Mouse (Mus musculus) CH12.LX (cell line): ENCODE measurements at regions not wholly inside any gene's neighbourhood (a gene's known extent, or its start where the extent isn't known, plus 50 kb on each side); places are given as distances from the start of the nearest gene placed in this dataset.

Experiments
- DNase-seq: peaks from one replicate; pipeline ENCODE4 v3.0.0-alpha.2; 2013; ENCODE audit errors: extremely low read depth
- H3K27ac ChIP-seq: 2 replicates; pipeline ENCODE4 v1.5.1; 2012; ENCODE audit warnings: low read depth, mild to moderate bottlenecking, control low read depth, moderate library complexity; ENCODE audit not compliant: insufficient read depth
- H3K27me3 ChIP-seq: replicated peaks from 2 replicates; pipeline ENCODE3; 2012; ENCODE audit warnings: inconsistent platforms
- H3K36me3 ChIP-seq, 2 experiments: replicated peaks in 1 of 2; 2 replicates each; pipeline versions ENCODE3 to v1.6.1; 2012; ENCODE audit warnings: inconsistent platforms in 1 of 2, low read length in 1 of 2, mild to moderate bottlenecking in 1 of 2, mixed read lengths in 1 of 2, moderate library complexity in 1 of 2; ENCODE audit not compliant: control insufficient read depth in 1 of 2, insufficient read depth in 1 of 2
- H3K4me1 ChIP-seq, 2 experiments: 2 replicates each; pipeline ENCODE4 v1.6.1; 2012; ENCODE audit warnings: inconsistent platforms in 1 of 2, moderate library complexity in 1 of 2; ENCODE audit not compliant: insufficient read depth in 2 of 2, control insufficient read depth in 1 of 2
- H3K4me2 ChIP-seq: 2 replicates; pipeline ENCODE4 v1.6.1; 2012; ENCODE audit warnings: low read depth, mild to moderate bottlenecking, control low read depth; ENCODE audit not compliant: poor library complexity, insufficient read depth, severe bottlenecking
- H3K4me3 ChIP-seq, 3 experiments: fragments of 150-350 bp in 1 of 3; sonication (generic) in 1 of 3; replicated peaks in 1 of 3; 2 replicates each; pipeline versions ENCODE3 to v1.5.1; 2011 to 2012; ENCODE audit warnings: low read depth in 2 of 3, low read length in 2 of 3, mild to moderate bottlenecking in 2 of 3, moderate library complexity in 2 of 3, control low read depth in 1 of 3, improper control_type of control experiment in 1 of 3, inconsistent platforms in 1 of 3, mixed read lengths in 1 of 3; ENCODE audit not compliant: poor library complexity in 1 of 3
- H3K79me2 ChIP-seq: replicated peaks from 2 replicates; pipeline ENCODE4 v1.6.1; 2012; ENCODE audit warnings: mild to moderate bottlenecking, moderate library complexity; ENCODE audit not compliant: control insufficient read depth, poor library complexity, insufficient read depth, severe bottlenecking; ENCODE audit errors: extremely low read depth
- H3K9ac ChIP-seq: 2 replicates; pipeline ENCODE4 v1.6.1; 2012; ENCODE audit warnings: low read depth, mild to moderate bottlenecking, control low read depth, moderate library complexity; ENCODE audit not compliant: insufficient read depth
- H3K9me3 ChIP-seq: replicated peaks from 2 replicates; pipeline ENCODE3; 2012; ENCODE audit warnings: low read length, inconsistent platforms, mixed read lengths
- CTCF ChIP-seq, 2 experiments: IDR thresholded peaks in 1 of 2; conservative IDR thresholded peaks in 1 of 2; 2 replicates each; pipeline ENCODE4 v1.5.1; 2011 to 2012; ENCODE audit warnings: low read depth in 2 of 2, low read length in 2 of 2, improper control_type of control experiment in 1 of 2, inconsistent platforms in 1 of 2, mild to moderate bottlenecking in 1 of 2, moderate library complexity in 1 of 2
- E2F4 ChIP-seq: IDR thresholded peaks from 2 replicates; pipeline ENCODE4 v1.6.1; 2011; ENCODE audit warnings: low read depth, low read length, improper control_type of control experiment; ENCODE audit not compliant: insufficient replicate concordance
- ELF1 ChIP-seq: IDR thresholded peaks from 2 replicates; pipeline ENCODE4 v1.6.1; 2014; ENCODE audit warnings: low read depth, mild to moderate bottlenecking, inconsistent platforms, low read length, improper control_type of control experiment
- EP300 ChIP-seq: IDR thresholded peaks from 2 replicates; pipeline ENCODE4 v1.6.1; 2011; ENCODE audit warnings: low read length, improper control_type of control experiment
- HCFC1 ChIP-seq: IDR thresholded peaks from 2 replicates; pipeline ENCODE4 v1.6.1; 2012; ENCODE audit warnings: low read depth, mild to moderate bottlenecking, inconsistent platforms, low read length, improper control_type of control experiment
- IRF4 ChIP-seq: IDR thresholded peaks from 2 replicates; pipeline ENCODE4 v1.6.1; 2014; ENCODE audit warnings: low read depth, mild to moderate bottlenecking, inconsistent platforms, low read length, improper control_type of control experiment
- KAT2A ChIP-seq: IDR thresholded peaks from 2 replicates; pipeline ENCODE4 v1.6.1; 2012; ENCODE audit warnings: low read length, improper control_type of control experiment, inconsistent platforms; ENCODE audit not compliant: insufficient replicate concordance
- MAFK ChIP-seq: IDR thresholded peaks from 2 replicates; pipeline ENCODE4 v1.6.1; 2011; ENCODE audit warnings: low read length, improper control_type of control experiment; ENCODE audit not compliant: insufficient replicate concordance
- MAX ChIP-seq: IDR thresholded peaks from 2 replicates; pipeline ENCODE4 v1.6.1; 2011; ENCODE audit warnings: low read length, improper control_type of control experiment
- MAZ ChIP-seq: IDR thresholded peaks from 2 replicates; pipeline ENCODE4 v1.6.1; 2012; ENCODE audit warnings: low read depth, mild to moderate bottlenecking, inconsistent platforms, low read length, improper control_type of control experiment, moderate library complexity
- MYC ChIP-seq: IDR thresholded peaks from 2 replicates; pipeline ENCODE4 v1.6.1; 2011; ENCODE audit warnings: low read depth, mild to moderate bottlenecking, improper control_type of control experiment, low read length
- NRF1 ChIP-seq: IDR thresholded peaks from 2 replicates; pipeline ENCODE4 v1.6.1; 2014; ENCODE audit warnings: low read depth, mild to moderate bottlenecking, inconsistent platforms, low read length, improper control_type of control experiment, moderate library complexity
- POLR2A ChIP-seq: IDR thresholded peaks from 2 replicates; pipeline ENCODE4 v1.6.1; 2011; ENCODE audit warnings: low read depth, mild to moderate bottlenecking, improper control_type of control experiment, low read length
- POLR2AphosphoS2 ChIP-seq: IDR thresholded peaks from 2 replicates; pipeline ENCODE4 v1.6.1; 2011; ENCODE audit warnings: low read depth, low read length, improper control_type of control experiment
- RCOR1 ChIP-seq: conservative IDR thresholded peaks from 2 replicates; pipeline ENCODE4 v1.6.1; 2012; ENCODE audit warnings: low read depth, mild to moderate bottlenecking, inconsistent platforms, low read length, improper control_type of control experiment
- SIN3A ChIP-seq: IDR thresholded peaks from 2 replicates; pipeline ENCODE4 v1.6.1; 2012; ENCODE audit warnings: low read length, improper control_type of control experiment, inconsistent platforms
- SMC3 ChIP-seq: IDR thresholded peaks from 2 replicates; pipeline ENCODE4 v1.6.1; 2011; ENCODE audit warnings: low read depth, low read length, improper control_type of control experiment
- TBP ChIP-seq: conservative IDR thresholded peaks from 2 replicates; pipeline ENCODE4 v1.6.1; 2011; ENCODE audit warnings: low read depth, low read length, improper control_type of control experiment
- TCF12 ChIP-seq: IDR thresholded peaks from 2 replicates; pipeline ENCODE4 v1.6.1; 2014; ENCODE audit warnings: low read depth, mild to moderate bottlenecking, inconsistent platforms, low read length, improper control_type of control experiment
- UBTF ChIP-seq: IDR thresholded peaks from 2 replicates; pipeline ENCODE4 v1.6.1; 2012; ENCODE audit warnings: low read depth, mild to moderate bottlenecking, inconsistent platforms, low read length, improper control_type of control experiment, moderate library complexity
- USF1 ChIP-seq: IDR thresholded peaks from 2 replicates; pipeline ENCODE4 v1.6.1; 2014; ENCODE audit warnings: low read depth, mild to moderate bottlenecking, inconsistent platforms, low read length, improper control_type of control experiment
- USF2 ChIP-seq: conservative IDR thresholded peaks from 2 replicates; pipeline ENCODE4 v1.6.1; 2011; ENCODE audit warnings: low read depth, low read length, improper control_type of control experiment
- ZC3H11A ChIP-seq: IDR thresholded peaks from 2 replicates; pipeline ENCODE4 v1.6.1; 2012; ENCODE audit warnings: low read depth, mild to moderate bottlenecking, inconsistent platforms, low read length, improper control_type of control experiment
- ZKSCAN1 ChIP-seq: IDR thresholded peaks from 2 replicates; pipeline ENCODE4 v1.6.1; 2012; ENCODE audit warnings: low read depth, inconsistent platforms, low read length, improper control_type of control experiment, borderline replicate concordance
- ZMIZ1 ChIP-seq: IDR thresholded peaks from 2 replicates; pipeline ENCODE4 v1.6.1; 2012; ENCODE audit warnings: low read depth, mild to moderate bottlenecking, inconsistent platforms, low read length, improper control_type of control experiment
- dilution Hi-C: fragments of 300-500 bp; cut with MboI; formaldehyde crosslinking; loops from 2 replicates; pipeline ENCODE4 v1.14.3; 2020; ENCODE audit warnings: low sequenced_read_pairs; ENCODE audit not compliant: extremely low pct_unique_long_range_greater_than_20kb, extremely low pct_ligation_motif_present
- in situ Hi-C: fragments of 300-500 bp; cut with MboI; formaldehyde crosslinking; loops from 3 replicates; pipeline ENCODE4 v1.14.3; 2019; ENCODE audit warnings: low sequenced_read_pairs, low pct_ligation_motif_present, low pct_unique_long_range_greater_than_20kb, mixed read lengths

DNA sequence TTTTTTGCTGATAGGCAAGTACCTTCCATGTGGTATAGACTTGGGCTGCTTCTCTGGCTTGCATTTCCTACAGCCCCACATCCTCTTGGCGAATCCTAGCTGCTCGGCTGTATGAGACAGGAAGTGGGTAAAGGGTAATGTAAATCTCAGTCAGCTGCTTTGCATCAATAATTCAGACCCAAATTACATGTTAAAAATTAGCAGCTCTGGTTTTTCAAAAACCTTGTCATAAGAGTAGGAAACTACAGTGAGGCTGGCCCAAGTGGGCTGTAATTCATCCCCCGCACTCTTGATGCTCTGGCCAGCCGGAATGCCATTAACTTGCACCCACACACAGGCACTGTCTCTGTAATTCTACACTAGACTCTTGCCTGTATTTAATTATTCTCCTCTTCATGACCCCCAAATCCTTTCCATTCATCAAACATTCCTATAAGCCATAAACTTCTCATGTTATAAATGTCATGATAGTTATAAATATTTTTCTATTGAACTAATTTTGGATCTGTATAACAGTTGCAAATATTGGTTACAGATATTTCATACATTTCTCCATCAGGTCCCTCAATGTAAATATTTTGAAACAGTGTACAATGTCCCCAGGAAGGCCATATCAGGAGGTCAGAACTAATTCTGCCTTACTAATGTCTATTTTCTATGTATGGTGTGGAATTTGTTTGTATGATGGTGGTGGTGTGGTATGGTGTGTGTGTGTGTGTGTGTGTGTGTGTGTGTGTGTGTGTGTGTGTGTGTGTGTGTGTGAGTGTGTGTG is 261.0 kb upstream of the Cxadr start:
- DNase-seq = no peak
- H3K9ac ChIP-seq = no peak overlapping the region
- no peak overlapping the region for H3K4me2 ChIP-seq
- H3K4me1 ChIP-seq = no peaks in the 10 kb centered on the region
- dilution Hi-C loops = no loop called here
- in situ Hi-C loops = no loop called here
- H3K79me2 ChIP-seq = no peaks in the 10 kb centered on the region
- TF ChIP-seq IRF4 (no peak), ZKSCAN1 (no peak), CTCF (conservative IDR thresholded peaks at IDR 0.05 in 1 of 2, IDR thresholded peaks at IDR 0.05 in 1 of 2; ENCODE audit: low read depth in 2 of 2, low read length in 2 of 2) (no peak), TCF12 (no peak), MAFK (no peak), TBP (no peak), UBTF (no peak), POLR2A (no peak), NRF1 (no peak), MYC (no peak), KAT2A (no peak), E2F4 (no peak), MAZ (no peak), ELF1 (no peak), SMC3 (no peak), SIN3A (no peak)
- H3K27me3 ChIP-seq = no peaks in the 10 kb centered on the region
- H3K4me3 ChIP-seq = no peak overlapping the region
- no peak overlapping the region for H3K27ac ChIP-seq
- H3K36me3 ChIP-seq = no peaks in the 10 kb centered on the region
- peaks cover 53% of the 10 kb centered on the region for H3K9me3 ChIP-seq

DNA sequence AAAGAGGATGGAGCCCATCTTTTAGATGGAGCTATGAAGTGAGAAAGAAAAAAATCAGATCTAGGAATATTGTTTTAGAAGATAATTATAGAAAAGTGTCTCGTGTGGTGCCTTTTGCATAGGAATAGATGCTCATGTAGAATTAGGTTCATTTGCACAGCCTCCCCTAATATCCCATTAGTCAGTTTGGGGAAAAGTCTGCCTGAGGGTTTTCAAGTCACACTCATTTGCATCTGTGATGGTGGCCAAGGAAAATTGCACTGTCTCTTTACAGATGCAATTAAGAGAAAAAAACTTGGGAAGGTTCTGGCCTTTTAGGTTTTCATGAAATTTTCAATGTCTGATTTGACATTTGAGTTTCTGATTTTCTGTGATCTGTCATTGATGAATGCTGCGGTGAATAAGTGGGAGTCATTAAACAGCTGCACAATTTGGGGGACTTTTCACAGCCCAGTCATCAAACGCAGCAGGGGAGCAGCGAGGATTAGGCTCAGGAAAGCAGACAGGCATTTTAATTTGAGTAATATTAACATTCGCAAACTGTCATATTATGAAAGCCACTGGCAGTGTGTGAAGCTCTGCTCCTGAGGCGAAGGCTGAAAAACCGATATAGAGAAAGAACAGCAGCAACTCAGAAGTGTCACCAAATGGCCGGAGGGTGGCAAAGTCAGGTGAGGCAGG is 281.5 kb upstream of the Cxadr start:
- H3K4me1 ChIP-seq = no peaks in the 10 kb centered on the region
- H3K9ac ChIP-seq = no peak overlapping the region
- no peaks in the 10 kb centered on the region for H3K27me3 ChIP-seq
- H3K36me3 ChIP-seq = no peaks in the 10 kb centered on the region
- H3K79me2 ChIP-seq = no peaks in the 10 kb centered on the region
- H3K9me3 ChIP-seq = peaks cover 46% of the 10 kb centered on the region
- H3K27ac ChIP-seq = no peak overlapping the region
- dilution Hi-C loops = no loop called here
- in situ Hi-C loops = no loop called here
- TF ChIP-seq POLR2AphosphoS2 (no peak), SIN3A (no peak), EP300 (no peak), TCF12 (no peak), MYC (no peak), RCOR1 (no peak), ZKSCAN1 (no peak), SMC3 (no peak), UBTF (no peak), MAX (no peak), MAFK (no peak), USF1 (no peak), ZMIZ1 (no peak), ZC3H11A (no peak), USF2 (no peak), CTCF (conservative IDR thresholded peaks at IDR 0.05 in 1 of 2, IDR thresholded peaks at IDR 0.05 in 1 of 2; ENCODE audit: low read depth in 2 of 2, low read length in 2 of 2) (no peak), NRF1 (no peak), HCFC1 (no peak)
- H3K4me2 ChIP-seq = no peak overlapping the region
- H3K4me3 ChIP-seq = no peak overlapping the region
- DNase-seq = no peak
